Mouse (Mus musculus): ENCODE measurements around the gene Cog5.
A peak's percentile ranks its signal among the peaks of the same experiment; 100 is the strongest.

Gene Cog5

GRCm38 (mm10) chr12:31709665-31710064, 55.0 kb downstream of the Cog5 start:
- no peak for DNase-seq (ENCODE audit: low read depth, low spot score)

GRCm38 (mm10) chr12:31712233-31712632, 57.6 kb downstream of the Cog5 start:
- DNase-seq (ENCODE audit: low read depth, low spot score), result no peak

GRCm38 (mm10) chr12:31712727-31713126, 58.1 kb downstream of the Cog5 start:
- DNase-seq (ENCODE audit: low read depth, low spot score), result no peak

GRCm38 (mm10) chr12:31713600-31713999, 58.9 kb downstream of the Cog5 start, which contains the start of gene Gpr22:
TSS of gene Gpr22 (minus strand) at chr12:31713947.
- no peak for DNase-seq (ENCODE audit: low read depth, low spot score)

- no peak for DNase-seq (ENCODE audit: low read depth, low spot score)
These were observed 59.4 kb downstream of the Cog5 start for GRCm38 (mm10) chr12:31714070-31714469.

GRCm38 (mm10) chr12:31719586-31720275, 65.1 kb downstream of the Cog5 start:
- no peak for DNase-seq (ENCODE audit: low read depth, low spot score)

- DNase-seq (ENCODE audit: low read depth, low spot score), result no peak
These were observed 69.9 kb downstream of the Cog5 start for GRCm38 (mm10) chr12:31724576-31724975.

GRCm38 (mm10) chr12:31725511-31726275, 71.0 kb downstream of the Cog5 start:
- no peak for DNase-seq (ENCODE audit: low read depth, low spot score)

- no peak for DNase-seq (ENCODE audit: low read depth, low spot score)
These were observed 72.0 kb downstream of the Cog5 start for GRCm38 (mm10) chr12:31726707-31727106.

- no peak for DNase-seq (ENCODE audit: low read depth, low spot score)
These were observed 75.5 kb downstream of the Cog5 start for GRCm38 (mm10) chr12:31730126-31730525.

GRCm38 (mm10) chr12:31734616-31735015, 79.9 kb downstream of the Cog5 start:
- no peak for DNase-seq (ENCODE audit: low read depth, low spot score)

- DNase-seq (ENCODE audit: low read depth, low spot score), result no peak
These were observed 92.6 kb downstream of the Cog5 start for GRCm38 (mm10) chr12:31747301-31747700.

- no peak for DNase-seq (ENCODE audit: low read depth, low spot score)
These were observed 95.2 kb downstream of the Cog5 start for GRCm38 (mm10) chr12:31749846-31750245.

- no peak for DNase-seq (ENCODE audit: low read depth, low spot score)
These were observed 99.8 kb downstream of the Cog5 start for GRCm38 (mm10) chr12:31754465-31754864.

- no peak for DNase-seq (ENCODE audit: low read depth, low spot score)
These were observed 101.5 kb downstream of the Cog5 start for GRCm38 (mm10) chr12:31755885-31756755.

GRCm38 (mm10) chr12:31773612-31774011, 118.9 kb downstream of the Cog5 start:
- no peak for DNase-seq (ENCODE audit: low read depth, low spot score)

- no peak for DNase-seq (ENCODE audit: low read depth, low spot score)
These were observed 129.6 kb downstream of the Cog5 start for GRCm38 (mm10) chr12:31784291-31784690.

- DNase-seq (ENCODE audit: low read depth, low spot score), result no peak
These were observed 133.9 kb downstream of the Cog5 start for GRCm38 (mm10) chr12:31788530-31788929.

GRCm38 (mm10) chr12:31806410-31807154, 151.9 kb downstream of the Cog5 start:
- DNase-seq (ENCODE audit: low read depth, low spot score), result no peak

GRCm38 (mm10) chr12:31818051-31818461, 163.4 kb downstream of the Cog5 start:
- peak; percentile 36 for DNase-seq (ENCODE audit: low read depth, low spot score)

- no peak for DNase-seq (ENCODE audit: low read depth, low spot score)
These were observed 164.4 kb downstream of the Cog5 start for GRCm38 (mm10) chr12:31819096-31819495.

All from skeletal muscle tissue, adult 2 months (tissue).